Mouse (Mus musculus) macrophage (primary cell): ENCODE data around the gene Ltbp1. TPM values are rescaled to one million over a fixed set of nuclear protein-coding genes. Genes with fewer than 3 reads are reported as not detected.

Experiments used
- H3K27ac ChIP-seq: fragments of 350-480 bp; formaldehyde crosslinking; 2 replicates; pipeline ENCODE4 v1.9.0; 2021
- H3K36me3 ChIP-seq: fragments of 350-480 bp; formaldehyde crosslinking; 2 replicates; pipeline ENCODE4 v1.9.0; 2021; ENCODE audit errors: inconsistent target
- H3K4me3 ChIP-seq: fragments of 350-480 bp; formaldehyde crosslinking; 2 replicates; pipeline ENCODE4 v1.9.0; 2021; ENCODE audit errors: inconsistent target
- H3K79me2 ChIP-seq: fragments of 350-480 bp; formaldehyde crosslinking; 2 replicates; pipeline ENCODE4 v1.9.0; 2021; ENCODE audit errors: inconsistent target
- WGBS: methylation state at CpG from one replicate; pipeline ENCODE4 v1.1.7; 2026; ENCODE audit warnings: inconsistent platforms; ENCODE audit not compliant: missing documents; 5-methylcytosine and 5-hydroxymethylcytosine counted together
- polyA plus RNA-seq: library from polyadenylated mRNA; stranded (reverse); fragments of 250-400 nt; gene quantifications from 3 replicates; pipeline ENCODE4 v1.2.4, GENCODE M21; 2018; ENCODE audit warnings: inconsistent platforms

Gene Ltbp1
- polyA plus RNA-seq, 1 experiment from 2014 or later, result 0.23 TPM

- H3K36me3 ChIP-seq, result no peaks in the 10 kb centered on the region
- no peak overlapping the region for H3K4me3 ChIP-seq
- H3K27ac ChIP-seq, result no peak overlapping the region
- 95% methylated on average over 4 of the region's 4 CpGs for WGBS
- no peaks in the 10 kb centered on the region for H3K79me2 ChIP-seq
These were observed 335.9 kb downstream of the Ltbp1 start for GRCm38 (mm10) chr17:75341227-75341626.

GRCm38 (mm10) chr17:75345116-75345515, 339.7 kb downstream of the Ltbp1 start:
- Histone ChIP-seq H3K36me3 (no peaks in the 10 kb centered on the region), H3K79me2 (no peaks in the 10 kb centered on the region), H3K4me3 (no peak overlapping the region), H3K27ac (no peak overlapping the region)
- 93% methylated on average over 3 of the region's 3 CpGs for WGBS

GRCm38 (mm10) chr17:75347414-75347813, 342.0 kb downstream of the Ltbp1 start:
- H3K27ac ChIP-seq, result no peak overlapping the region
- no peak overlapping the region for H3K4me3 ChIP-seq
- H3K79me2 ChIP-seq, result no peaks in the 10 kb centered on the region
- WGBS, result 100% methylated on average over 4 of the region's 4 CpGs
- no peaks in the 10 kb centered on the region for H3K36me3 ChIP-seq

- Histone ChIP-seq H3K4me3 (no peak overlapping the region), H3K27ac (no peak overlapping the region), H3K36me3 (no peaks in the 10 kb centered on the region), H3K79me2 (no peaks in the 10 kb centered on the region)
- 21% methylated on average over 8 of the region's 8 CpGs for WGBS
These were observed 343.7 kb downstream of the Ltbp1 start for GRCm38 (mm10) chr17:75349109-75349508.

GRCm38 (mm10) chr17:75349602-75350001, 344.2 kb downstream of the Ltbp1 start:
- Histone ChIP-seq H3K79me2 (no peaks in the 10 kb centered on the region), H3K27ac (no peak overlapping the region), H3K36me3 (no peaks in the 10 kb centered on the region), H3K4me3 (no peak overlapping the region)
- WGBS, result 34% methylated on average over 3 of the region's 3 CpGs

GRCm38 (mm10) chr17:75353323-75353722, 348.0 kb downstream of the Ltbp1 start:
- H3K4me3 ChIP-seq, result no peak overlapping the region
- H3K27ac ChIP-seq, result no peak overlapping the region
- no peaks in the 10 kb centered on the region for H3K36me3 ChIP-seq
- WGBS, result 5% methylated on average over 3 of the region's 3 CpGs
- H3K79me2 ChIP-seq, result no peaks in the 10 kb centered on the region

- Histone ChIP-seq H3K27ac (no peak overlapping the region), H3K79me2 (no peaks in the 10 kb centered on the region), H3K4me3 (no peak overlapping the region), H3K36me3 (no peaks in the 10 kb centered on the region)
- 88% methylated on average over 5 of the region's 5 CpGs for WGBS
These were observed 350.1 kb downstream of the Ltbp1 start for GRCm38 (mm10) chr17:75355431-75355830.

GRCm38 (mm10) chr17:75360111-75360510, 354.7 kb downstream of the Ltbp1 start:
- no peaks in the 10 kb centered on the region for H3K79me2 ChIP-seq
- no peak overlapping the region for H3K27ac ChIP-seq
- no peak overlapping the region for H3K4me3 ChIP-seq
- H3K36me3 ChIP-seq, result no peaks in the 10 kb centered on the region
- 97% methylated on average over 7 of the region's 7 CpGs for WGBS

GRCm38 (mm10) chr17:75366332-75366731, 361.0 kb downstream of the Ltbp1 start:
- no peaks in the 10 kb centered on the region for H3K36me3 ChIP-seq
- 37% methylated on average over 6 of the region's 6 CpGs for WGBS
- no peak overlapping the region for H3K27ac ChIP-seq
- no peaks in the 10 kb centered on the region for H3K79me2 ChIP-seq
- H3K4me3 ChIP-seq, result no peak overlapping the region

- no peak overlapping the region for H3K27ac ChIP-seq
- no peak overlapping the region for H3K4me3 ChIP-seq
- no peaks in the 10 kb centered on the region for H3K79me2 ChIP-seq
- WGBS, result 97% methylated on average over 18 of the region's 18 CpGs
- no peaks in the 10 kb centered on the region for H3K36me3 ChIP-seq
These were observed 362.3 kb downstream of the Ltbp1 start for GRCm38 (mm10) chr17:75367486-75368155.

GRCm38 (mm10) chr17:75368580-75368979, 363.2 kb downstream of the Ltbp1 start:
- H3K27ac ChIP-seq, result no peak overlapping the region
- no peaks in the 10 kb centered on the region for H3K79me2 ChIP-seq
- WGBS, result 83% methylated on average over 5 of the region's 5 CpGs
- no peaks in the 10 kb centered on the region for H3K36me3 ChIP-seq
- no peak overlapping the region for H3K4me3 ChIP-seq

GRCm38 (mm10) chr17:75369351-75369750, 364.0 kb downstream of the Ltbp1 start:
- no peaks in the 10 kb centered on the region for H3K36me3 ChIP-seq
- no peak overlapping the region for H3K27ac ChIP-seq
- H3K4me3 ChIP-seq, result no peak overlapping the region
- WGBS, result 52% methylated on average over 7 of the region's 7 CpGs
- no peaks in the 10 kb centered on the region for H3K79me2 ChIP-seq

- Histone ChIP-seq H3K27ac (no peak overlapping the region), H3K36me3 (no peaks in the 10 kb centered on the region), H3K79me2 (no peaks in the 10 kb centered on the region), H3K4me3 (no peak overlapping the region)
- WGBS, result 90% methylated on average over 4 of the region's 4 CpGs
These were observed 364.8 kb downstream of the Ltbp1 start for GRCm38 (mm10) chr17:75370120-75370519.

- H3K79me2 ChIP-seq, result no peaks in the 10 kb centered on the region
- no peak overlapping the region for H3K27ac ChIP-seq
- no peaks in the 10 kb centered on the region for H3K36me3 ChIP-seq
- 87% methylated on average over 11 of the region's 11 CpGs for WGBS
- no peak overlapping the region for H3K4me3 ChIP-seq
These were observed 366.3 kb downstream of the Ltbp1 start for GRCm38 (mm10) chr17:75371650-75372049.

GRCm38 (mm10) chr17:75372371-75372770, 367.0 kb downstream of the Ltbp1 start:
- Histone ChIP-seq H3K27ac (no peak overlapping the region), H3K79me2 (no peaks in the 10 kb centered on the region), H3K4me3 (no peak overlapping the region), H3K36me3 (no peaks in the 10 kb centered on the region)
- 56% methylated on average over 3 of the region's 3 CpGs for WGBS
